Mouse (Mus musculus) myocyte (in vitro differentiated cells): ENCODE results near the gene Nefh. TPM values are rescaled to one million over a fixed set of nuclear protein-coding genes. Genes with fewer than 3 reads are reported as not detected.

ENCODE experiments used
- H3K27me3 ChIP-seq: one replicate; pipeline ENCODE4 v1.6.1; 2011; ENCODE audit not compliant: control insufficient read depth, insufficient read depth, insufficient read length
- H3K36me3 ChIP-seq: one replicate; pipeline ENCODE4 v1.6.1; 2011; ENCODE audit not compliant: control insufficient read depth, insufficient read depth
- H3K4me2 ChIP-seq: one replicate; pipeline ENCODE4 v1.6.1; 2011; ENCODE audit warnings: low read depth, control low read depth
- H3K4me3 ChIP-seq: one replicate; pipeline ENCODE4 v1.5.1; 2011; ENCODE audit warnings: mild to moderate bottlenecking, control low read depth, moderate library complexity
- H3K79me2 ChIP-seq: one replicate; pipeline ENCODE4 v1.6.1; 2011; ENCODE audit not compliant: control insufficient read depth, insufficient read depth
- H3ac ChIP-seq: one replicate; pipeline ENCODE4 v1.6.1; 2011; ENCODE audit not compliant: control insufficient read depth, insufficient read length
- POLR2A ChIP-seq: IDR thresholded peaks from one replicate; pipeline ENCODE4 v1.6.1; 2011; ENCODE audit warnings: low read depth, mild to moderate bottlenecking, control low read depth, moderate library complexity; ENCODE audit not compliant: insufficient read length
- POLR2AphosphoS2 ChIP-seq: IDR thresholded peaks from one replicate; pipeline ENCODE4 v1.6.1; 2011; ENCODE audit warnings: low read depth, control low read depth; ENCODE audit not compliant: insufficient read length
- SRF ChIP-seq: IDR thresholded peaks from one replicate; pipeline ENCODE4 v1.6.1; 2011; ENCODE audit warnings: low read depth; ENCODE audit not compliant: control insufficient read depth, insufficient read length
- polyA plus RNA-seq: library from polyadenylated mRNA; unstranded; fragments of >200 nt; fragmentation: generic; extraction: Trizol; gene quantifications from one replicate; pipeline ENCODE4 v1.2.1, GENCODE M21; 2012; ENCODE audit warnings: missing spikeins

The Nefh gene
- polyA plus RNA-seq, 1 experiment: 0.04 TPM

GRCm38 (mm10) chr11:4894848-4895816 lies 52.7 kb downstream of the Nefh start, which contains the start of gene Thoc5:
TSS of gene Thoc5 (plus strand) at chr11:4895320.
- Histone ChIP-seq H3K4me2 (peak within 1 kb of the TSS; percentile 97), H3K79me2 (peaks cover 21% of the 10 kb centered on the region), H3ac (peak within 1 kb of the TSS; percentile 85), H3K36me3 (no peaks in the 10 kb centered on the region), H3K27me3 (no peaks in the 10 kb centered on the region), H3K4me3 (peak within 1 kb of the TSS; percentile 83)
- TF ChIP-seq POLR2A: peak; percentile 94
- TF ChIP-seq SRF: no peak
- peak; percentile 85 for TF ChIP-seq POLR2AphosphoS2

Other genes starting within 250 kb of the Nefh start
- gene Uqcr10, start 243.7 kb downstream of the Nefh start, polyA plus RNA-seq: 1,278 TPM
- gene Zmat5, start 243.4 kb downstream of the Nefh start, polyA plus RNA-seq: 57.4 TPM
- gene Cabp7, start 201.3 kb downstream of the Nefh start, polyA plus RNA-seq: 0.08 TPM
- gene Nf2, start 98.5 kb downstream of the Nefh start, polyA plus RNA-seq: 51.1 TPM
- gene Nipsnap1, start 74.1 kb downstream of the Nefh start, polyA plus RNA-seq: 7.2 TPM
- gene Thoc5, start 52.7 kb downstream of the Nefh start, polyA plus RNA-seq: 57.9 TPM
- gene Ap1b1, start 38.8 kb upstream of the Nefh start, polyA plus RNA-seq: 55.6 TPM
- gene Rasl10a, start 110.1 kb upstream of the Nefh start, polyA plus RNA-seq: 1.4 TPM
- 69.3 TPM for gene Gas2l1, start 117.3 kb upstream of the Nefh start, polyA plus RNA-seq
- 23.6 TPM for gene Rhbdd3, start 150.9 kb upstream of the Nefh start, polyA plus RNA-seq
- gene Ewsr1, start 151.2 kb upstream of the Nefh start, polyA plus RNA-seq: 157 TPM
- 0.04 TPM for gene Emid1, start 204.2 kb upstream of the Nefh start, polyA plus RNA-seq